Mouse (Mus musculus) bone marrow macrophage, adult 2 months (primary cell): ENCODE data around the gene Ifna13. TPM values are rescaled to one million over a fixed set of nuclear protein-coding genes. Genes with fewer than 3 reads are reported as not detected.
A peak's percentile ranks its signal among the peaks of the same experiment; 100 is the strongest.

ENCODE experiments used
- H3K27ac ChIP-seq: 2 replicates; pipeline ENCODE4 v1.5.1; 2012; ENCODE audit warnings: low read depth, low read length; ENCODE audit not compliant: insufficient read depth
- H3K4me1 ChIP-seq: 2 replicates; pipeline ENCODE4 v1.6.1; 2012; ENCODE audit warnings: low read length; ENCODE audit not compliant: control insufficient read depth, insufficient read depth
- H3K4me3 ChIP-seq: 2 replicates; pipeline ENCODE4 v1.5.1; 2012; ENCODE audit warnings: mild to moderate bottlenecking, low read length, moderate library complexity; ENCODE audit not compliant: insufficient read depth
- CTCF ChIP-seq: IDR thresholded peaks from 2 replicates; pipeline ENCODE4 v1.5.1; 2012; ENCODE audit warnings: low read depth, mild to moderate bottlenecking, low read length, moderate library complexity
- POLR2A ChIP-seq: IDR thresholded peaks from 2 replicates; pipeline ENCODE4 v1.6.1; 2012; ENCODE audit warnings: mild to moderate bottlenecking, low read depth, low read length, borderline replicate concordance
- polyA plus RNA-seq: library from polyadenylated mRNA; stranded (reverse); fragments of >200 nt; gene quantifications from 2 replicates; pipeline ENCODE4 v1.2.4, GENCODE M21; 2012; ENCODE audit not compliant: missing spikeins, insufficient read depth, insufficient read length

Ifna13 gene
- polyA plus RNA-seq, 1 experiment, result not detected

GRCm38 (mm10) chr4:88641077-88641831 is 3.0 kb downstream of the Ifna13 start:
- no peak overlapping the region for H3K27ac ChIP-seq
- no peaks in the 10 kb centered on the region for H3K4me1 ChIP-seq
- H3K4me3 ChIP-seq, result peak overlapping the region; percentile 65
- TF ChIP-seq CTCF (peak; percentile 100), POLR2A (no peak)

- peak overlapping the region; percentile 65 for H3K4me3 ChIP-seq
- no peak overlapping the region for H3K27ac ChIP-seq
- TF ChIP-seq POLR2A, result no peak
- no peaks in the 10 kb centered on the region for H3K4me1 ChIP-seq
Observed at GRCm38 (mm10) chr4:88640704-88641076, 3.6 kb downstream of the Ifna13 start.

GRCm38 (mm10) chr4:88634311-88634710 is 9.9 kb downstream of the Ifna13 start, which contains the start of gene C87499:
TSS of gene C87499 (minus strand) at chr4:88634411.
- Histone ChIP-seq H3K27ac (no peak within 1 kb of the TSS), H3K4me3 (no peak within 1 kb of the TSS), H3K4me1 (no peaks in the 10 kb centered on the region)
- TF ChIP-seq CTCF (no peak), POLR2A (no peak)

GRCm38 (mm10) chr4:88603276-88603675 is 41.0 kb downstream of the Ifna13 start, which contains the start of gene Ifna12:
TSS of gene Ifna12 (minus strand) at chr4:88603376.
- H3K27ac ChIP-seq, result no peak within 1 kb of the TSS
- TF ChIP-seq CTCF, result no peak
- TF ChIP-seq POLR2A, result no peak
- H3K4me1 ChIP-seq, result no peaks in the 10 kb centered on the region
- no peak within 1 kb of the TSS for H3K4me3 ChIP-seq

Other genes with a start within 250 kb of the Ifna13 start
- gene Hacd4, start 205.5 kb downstream of the Ifna13 start, polyA plus RNA-seq, result 121 and 136 TPM in 2 replicates
- not detected in 2 replicates for gene Ifnb1, start 121.7 kb downstream of the Ifna13 start, polyA plus RNA-seq
- gene Ifna15, start 86.2 kb downstream of the Ifna13 start, polyA plus RNA-seq, result not detected in 2 replicates
- gene Ifna14, start 72.7 kb downstream of the Ifna13 start, polyA plus RNA-seq, result not detected in 2 replicates
- not detected in 2 replicates for gene Ifna9, start 52.1 kb downstream of the Ifna13 start, polyA plus RNA-seq
- gene Ifna12, start 41.1 kb downstream of the Ifna13 start, polyA plus RNA-seq, result not detected in 2 replicates
- gene C87499, start 10.0 kb downstream of the Ifna13 start, polyA plus RNA-seq, result not detected in 2 replicates
- not detected in 2 replicates for gene Ifna16, start 32.5 kb upstream of the Ifna13 start, polyA plus RNA-seq
- not detected in 2 replicates for gene Ifna2, start 39.5 kb upstream of the Ifna13 start, polyA plus RNA-seq
- gene Ifnab, start 46.9 kb upstream of the Ifna13 start, polyA plus RNA-seq, result not detected in 2 replicates
- not detected in 2 replicates for gene Gm26566, start 77.3 kb upstream of the Ifna13 start, polyA plus RNA-seq
- 60.5 and 64.8 TPM in 2 replicates for gene Klhl9, start 78.0 kb upstream of the Ifna13 start, polyA plus RNA-seq
- gene Gm13271, start 110.4 kb upstream of the Ifna13 start, polyA plus RNA-seq, result not detected in 2 replicates
- not detected in 2 replicates for gene Gm13283, start 115.7 kb upstream of the Ifna13 start, polyA plus RNA-seq
- gene Gm13290, start 129.4 kb upstream of the Ifna13 start, polyA plus RNA-seq, result not detected in 2 replicates
- gene Gm13289, start 132.5 kb upstream of the Ifna13 start, polyA plus RNA-seq, result not detected in 2 replicates
- gene Gm13272, start 135.4 kb upstream of the Ifna13 start, polyA plus RNA-seq, result not detected in 2 replicates
- gene Ifnz, start 137.7 kb upstream of the Ifna13 start, polyA plus RNA-seq, result not detected in 2 replicates
- not detected in 2 replicates for gene Gm13276, start 141.2 kb upstream of the Ifna13 start, polyA plus RNA-seq
- gene Gm13277, start 144.2 kb upstream of the Ifna13 start, polyA plus RNA-seq, result not detected in 2 replicates
- gene Gm13278, start 147.1 kb upstream of the Ifna13 start, polyA plus RNA-seq, result not detected in 2 replicates
- gene Gm13275, start 150.0 kb upstream of the Ifna13 start, polyA plus RNA-seq, result not detected in 2 replicates
- not detected in 2 replicates for gene Gm13279, start 152.9 kb upstream of the Ifna13 start, polyA plus RNA-seq
- gene Gm13285, start 155.2 kb upstream of the Ifna13 start, polyA plus RNA-seq, result not detected in 2 replicates
- gene Gm13287, start 158.8 kb upstream of the Ifna13 start, polyA plus RNA-seq, result not detected in 2 replicates
- not detected in 2 replicates for gene Gm13288, start 161.1 kb upstream of the Ifna13 start, polyA plus RNA-seq
- not detected in 2 replicates for gene Ifna7, start 171.8 kb upstream of the Ifna13 start, polyA plus RNA-seq
- gene Ifna11, start 175.5 kb upstream of the Ifna13 start, polyA plus RNA-seq, result not detected in 2 replicates
- gene Ifna6, start 183.0 kb upstream of the Ifna13 start, polyA plus RNA-seq, result not detected in 2 replicates
- not detected in 2 replicates for gene Ifna5, start 191.1 kb upstream of the Ifna13 start, polyA plus RNA-seq
- gene Ifna4, start 197.4 kb upstream of the Ifna13 start, polyA plus RNA-seq, result not detected in 2 replicates
- not detected in 2 replicates for gene Ifna1, start 205.6 kb upstream of the Ifna13 start, polyA plus RNA-seq
- not detected in 2 replicates for gene Ifne, start 235.7 kb upstream of the Ifna13 start, polyA plus RNA-seq